Mouse (Mus musculus): ENCODE data around the gene Gm20431. TPM values are rescaled to one million over a fixed set of nuclear protein-coding genes. Genes with fewer than 3 reads are reported as not detected.

The Gm20431 gene
- polyA plus RNA-seq, 1 experiment, result 11.3 TPM

- Histone ChIP-seq H3K4me1 (ENCODE audit: control insufficient read depth, insufficient read depth, low read length) (peaks cover 6% of the 10 kb centered on the region; the same call in 1 of the 2 replicates), H3K4me3 (replicated peaks; ENCODE audit: extremely low read depth, low read depth, low read length) (no peak overlapping the region)
- DNase-seq, result peak; percentile 29
- TF ChIP-seq CTCF (IDR thresholded peaks at IDR 0.05; ENCODE audit: insufficient read depth, low read length) (no peak), POLR2A (IDR thresholded peaks at IDR 0.05; ENCODE audit: borderline replicate concordance, extremely low read depth, low read depth, low read length) (no peak)
- 51% methylated on average over 9 of the region's 9 CpGs for whole genome bisulfite sequencing
These were observed 86.5 kb downstream of the Gm20431 start for GRCm38 (mm10) chr2:167574814-167575213.

- WGBS, result 81% methylated on average over 18 of the region's 18 CpGs
- peaks cover 6% of the 10 kb centered on the region; the same call in 1 of the 2 replicates for H3K4me1 ChIP-seq (ENCODE audit: control insufficient read depth, insufficient read depth, low read length)
- no peak for DNase-seq
These were observed 89.7 kb downstream of the Gm20431 start for GRCm38 (mm10) chr2:167571442-167572220.

GRCm38 (mm10) chr2:167570815-167571214, 90.5 kb downstream of the Gm20431 start:
- H3K4me3 ChIP-seq (replicated peaks; ENCODE audit: extremely low read depth, low read depth, low read length), result no peak overlapping the region
- H3K4me1 ChIP-seq (ENCODE audit: control insufficient read depth, insufficient read depth, low read length), result peaks cover 6% of the 10 kb centered on the region; the same call in 1 of the 2 replicates
- TF ChIP-seq CTCF (IDR thresholded peaks at IDR 0.05; ENCODE audit: insufficient read depth, low read length) (no peak), POLR2A (IDR thresholded peaks at IDR 0.05; ENCODE audit: borderline replicate concordance, extremely low read depth, low read depth, low read length) (no peak)
- DNase-seq, result no peak
- 66% methylated on average over 6 of the region's 6 CpGs for WGBS

More at GRCm38 (mm10) chr2:167571442-167572220, 89.7 kb downstream of the Gm20431 start:
- TF ChIP-seq POLR2A (IDR thresholded peaks at IDR 0.05; ENCODE audit: borderline replicate concordance, extremely low read depth, low read depth, low read length) (no peak), CTCF (IDR thresholded peaks at IDR 0.05; ENCODE audit: insufficient read depth, low read length) (no peak)
- H3K4me3 ChIP-seq (replicated peaks; ENCODE audit: extremely low read depth, low read depth, low read length), result no peak overlapping the region

- Histone ChIP-seq H3K4me1 (ENCODE audit: control insufficient read depth, insufficient read depth, low read length) (peaks cover 6% of the 10 kb centered on the region; the same call in 1 of the 2 replicates), H3K4me3 (replicated peaks; ENCODE audit: extremely low read depth, low read depth, low read length) (no peak overlapping the region)
- DNase-seq, result peak; percentile 49
- 36% methylated on average over 13 of the region's 13 CpGs for WGBS
- peak; percentile 16; the same call in 1 of the 2 replicates for TF ChIP-seq CTCF (IDR thresholded peaks at IDR 0.05; ENCODE audit: insufficient read depth, low read length)
- no peak for TF ChIP-seq POLR2A (IDR thresholded peaks at IDR 0.05; ENCODE audit: borderline replicate concordance, extremely low read depth, low read depth, low read length)
These were observed 91.2 kb downstream of the Gm20431 start for GRCm38 (mm10) chr2:167569934-167570651.

GRCm38 (mm10) chr2:167568112-167568511, 93.2 kb downstream of the Gm20431 start:
- WGBS, result 61% methylated on average over 9 of the region's 9 CpGs
- TF ChIP-seq POLR2A (IDR thresholded peaks at IDR 0.05; ENCODE audit: borderline replicate concordance, extremely low read depth, low read depth, low read length) (no peak), CTCF (IDR thresholded peaks at IDR 0.05; ENCODE audit: insufficient read depth, low read length) (no peak)
- no peak for DNase-seq
- Histone ChIP-seq H3K4me3 (replicated peaks; ENCODE audit: extremely low read depth, low read depth, low read length) (no peak overlapping the region), H3K4me1 (ENCODE audit: control insufficient read depth, insufficient read depth, low read length) (peaks cover 6% of the 10 kb centered on the region; the same call in 1 of the 2 replicates)

- TF ChIP-seq POLR2A (IDR thresholded peaks at IDR 0.05; ENCODE audit: borderline replicate concordance, extremely low read depth, low read depth, low read length), result no peak
- TF ChIP-seq CTCF (IDR thresholded peaks at IDR 0.05; ENCODE audit: insufficient read depth, low read length), result no peak
- H3K4me3 ChIP-seq (replicated peaks; ENCODE audit: extremely low read depth, low read depth, low read length), result no peak overlapping the region
- DNase-seq, result no peak
- peaks cover 6% of the 10 kb centered on the region; the same call in 1 of the 2 replicates for H3K4me1 ChIP-seq (ENCODE audit: control insufficient read depth, insufficient read depth, low read length)
- 31% methylated on average over 19 of the region's 19 CpGs for WGBS
These were observed 95.6 kb downstream of the Gm20431 start for GRCm38 (mm10) chr2:167565682-167566081.

- WGBS, result 56% methylated on average over 3 of the region's 3 CpGs
- no peak for DNase-seq
- Histone ChIP-seq H3K4me1 (ENCODE audit: control insufficient read depth, insufficient read depth, low read length) (peaks cover 3% of the 10 kb centered on the region; the same call in 1 of the 2 replicates), H3K4me3 (replicated peaks; ENCODE audit: extremely low read depth, low read depth, low read length) (no peak overlapping the region)
- TF ChIP-seq POLR2A (IDR thresholded peaks at IDR 0.05; ENCODE audit: borderline replicate concordance, extremely low read depth, low read depth, low read length), result no peak
- no peak for TF ChIP-seq CTCF (IDR thresholded peaks at IDR 0.05; ENCODE audit: insufficient read depth, low read length)
These were observed 96.0 kb downstream of the Gm20431 start for GRCm38 (mm10) chr2:167565312-167565656.

GRCm38 (mm10) chr2:167564551-167565311, 96.6 kb downstream of the Gm20431 start:
- H3K4me3 ChIP-seq (replicated peaks; ENCODE audit: extremely low read depth, low read depth, low read length), result no peak overlapping the region
- TF ChIP-seq CTCF (IDR thresholded peaks at IDR 0.05; ENCODE audit: insufficient read depth, low read length) (no peak), POLR2A (IDR thresholded peaks at IDR 0.05; ENCODE audit: borderline replicate concordance, extremely low read depth, low read depth, low read length) (no peak)
- 77% methylated on average over 13 of the region's 13 CpGs for WGBS
- H3K4me1 ChIP-seq (ENCODE audit: control insufficient read depth, insufficient read depth, low read length), result no peaks in the 10 kb centered on the region
- no peak for DNase-seq

GRCm38 (mm10) chr2:167563703-167564102, 97.6 kb downstream of the Gm20431 start:
- TF ChIP-seq POLR2A (IDR thresholded peaks at IDR 0.05; ENCODE audit: borderline replicate concordance, extremely low read depth, low read depth, low read length) (no peak), CTCF (IDR thresholded peaks at IDR 0.05; ENCODE audit: insufficient read depth, low read length) (no peak)
- 65% methylated on average over 12 of the region's 12 CpGs for WGBS

More at GRCm38 (mm10) chr2:167563703-167564102, 97.6 kb downstream of the Gm20431 start:
- Histone ChIP-seq H3K4me3 (replicated peaks; ENCODE audit: extremely low read depth, low read depth, low read length) (no peak overlapping the region), H3K4me1 (ENCODE audit: control insufficient read depth, insufficient read depth, low read length) (no peaks in the 10 kb centered on the region)
- no peak for DNase-seq

All from lung, adult 2 months (tissue).